Mouse (Mus musculus): ENCODE measurements around the gene 2300002M23Rik. TPM values are rescaled to one million over a fixed set of nuclear protein-coding genes. Genes with fewer than 3 reads are reported as not detected.
A peak's percentile ranks its signal among the peaks of the same experiment; 100 is the strongest.

Gene 2300002M23Rik
- total and polyA plus RNA-seq, 2 experiments from 2014 or later, result not detected

- H3K36me3 ChIP-seq (ENCODE audit: insufficient read depth), result no peaks in the 10 kb centered on the region
- 13% methylated on average over 4 of the region's 4 CpGs for WGBS
- H3K4me1 ChIP-seq (ENCODE audit: insufficient read depth), result no peaks in the 10 kb centered on the region
- DNase-seq (no peak), ATAC-seq (no peak)
- H3K27ac ChIP-seq (ENCODE audit: low read depth, low read length), result no peak overlapping the region
- no peak for TF ChIP-seq CTCF (IDR thresholded peaks at IDR 0.05; ENCODE audit: low read depth)
- no peak overlapping the region for H3K4me3 ChIP-seq (ENCODE audit: low read depth, low read length)
- no peaks in the 10 kb centered on the region for H3K9me3 ChIP-seq (ENCODE audit: low read length)
- H3K9ac ChIP-seq, result no peak overlapping the region
- no peak overlapping the region for H3K4me2 ChIP-seq (ENCODE audit: low read depth)
- no peaks in the 10 kb centered on the region for H3K27me3 ChIP-seq (ENCODE audit: insufficient read depth, low read length)
These were observed 21.1 kb downstream of the 2300002M23Rik start for GRCm38 (mm10) chr17:35588387-35588786.

GRCm38 (mm10) chr17:35590410-35591218, 23.4 kb downstream of the 2300002M23Rik start:
- Histone ChIP-seq H3K27ac (ENCODE audit: low read depth, low read length) (peak overlapping the region; percentile 62), H3K4me3 (ENCODE audit: low read depth, low read length) (no peak overlapping the region), H3K4me1 (ENCODE audit: insufficient read depth) (no peaks in the 10 kb centered on the region), H3K4me2 (ENCODE audit: low read depth) (peak overlapping the region; percentile 15; the same call in 1 of the 2 replicates), H3K9ac (no peak overlapping the region), H3K27me3 (ENCODE audit: insufficient read depth, low read length) (no peaks in the 10 kb centered on the region; the same call in 1 of the 2 replicates), H3K36me3 (ENCODE audit: insufficient read depth) (no peaks in the 10 kb centered on the region), H3K9me3 (ENCODE audit: low read length) (no peaks in the 10 kb centered on the region)
- peak; percentile 94 for TF ChIP-seq CTCF (IDR thresholded peaks at IDR 0.05; ENCODE audit: low read depth)
- 59% methylated on average over 21 of the region's 21 CpGs for WGBS
- peak; percentile 92 for ATAC-seq
- DNase-seq, result peak; percentile 92

DNA sequence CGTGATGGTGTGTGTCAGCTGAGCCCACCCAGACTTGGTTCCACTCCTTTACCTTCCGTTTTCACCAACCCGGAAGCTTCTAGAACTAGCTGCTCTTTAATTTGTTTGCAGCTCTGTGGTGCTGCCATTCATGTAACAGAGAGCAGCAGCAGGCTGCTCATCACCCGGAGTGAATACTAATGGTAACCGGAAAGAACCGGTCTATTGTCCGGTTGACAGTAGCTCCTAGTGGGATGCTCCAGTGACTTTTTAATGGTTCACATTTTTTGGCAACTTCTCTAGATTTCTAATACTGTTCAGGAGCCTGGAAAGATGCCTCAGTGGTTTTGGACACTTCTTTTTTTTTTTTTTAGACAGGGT, 23.9 kb downstream of the 2300002M23Rik start:
- no peaks in the 10 kb centered on the region; the same call in 1 of the 2 replicates for H3K27me3 ChIP-seq (ENCODE audit: insufficient read depth, low read length)
- H3K4me1 ChIP-seq (ENCODE audit: insufficient read depth), result no peaks in the 10 kb centered on the region
- DNase-seq, result no peak
- 56% methylated on average over 7 of the region's 7 CpGs for WGBS
- no peak overlapping the region for H3K9ac ChIP-seq
- H3K36me3 ChIP-seq (ENCODE audit: insufficient read depth), result no peaks in the 10 kb centered on the region
- H3K4me2 ChIP-seq (ENCODE audit: low read depth), result peak overlapping the region; percentile 15; the same call in 1 of the 2 replicates
- H3K4me3 ChIP-seq (ENCODE audit: low read depth, low read length), result no peak overlapping the region
- peak overlapping the region; percentile 62 for H3K27ac ChIP-seq (ENCODE audit: low read depth, low read length)
- no peaks in the 10 kb centered on the region for H3K9me3 ChIP-seq (ENCODE audit: low read length)
- TF ChIP-seq CTCF (IDR thresholded peaks at IDR 0.05; ENCODE audit: low read depth), result no peak
- no peak for ATAC-seq

DNA sequence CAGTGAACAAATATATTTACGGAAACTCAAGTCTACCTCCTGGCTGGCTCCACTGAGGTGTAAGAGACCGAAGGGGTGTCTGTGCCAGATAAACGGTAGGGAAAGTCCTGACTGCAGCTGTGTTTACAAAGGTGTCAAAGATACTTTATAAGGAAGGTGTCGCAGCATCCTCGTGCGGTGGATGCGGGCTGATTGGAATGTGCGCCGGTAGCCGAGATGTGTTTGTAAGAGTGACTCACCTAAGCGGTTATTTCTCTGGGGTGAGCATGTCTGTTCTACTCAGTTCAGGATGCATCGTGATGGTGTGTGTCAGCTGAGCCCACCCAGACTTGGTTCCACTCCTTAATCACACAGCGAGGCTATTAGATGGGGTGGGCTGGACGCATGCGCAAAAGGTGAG, 24.5 kb downstream of the 2300002M23Rik start:
- no peaks in the 10 kb centered on the region for H3K4me1 ChIP-seq (ENCODE audit: insufficient read depth)
- no peak for TF ChIP-seq CTCF (IDR thresholded peaks at IDR 0.05; ENCODE audit: low read depth)
- WGBS, result 91% methylated on average over 15 of the region's 15 CpGs
- no peaks in the 10 kb centered on the region; the same call in 1 of the 2 replicates for H3K27me3 ChIP-seq (ENCODE audit: insufficient read depth, low read length)
- DNase-seq (no peak), ATAC-seq (no peak)
- H3K9me3 ChIP-seq (ENCODE audit: low read length), result no peaks in the 10 kb centered on the region
- peak overlapping the region; percentile 62; the same call in 1 of the 2 replicates for H3K27ac ChIP-seq (ENCODE audit: low read depth, low read length)
- H3K4me3 ChIP-seq (ENCODE audit: low read depth, low read length), result no peak overlapping the region
- no peaks in the 10 kb centered on the region for H3K36me3 ChIP-seq (ENCODE audit: insufficient read depth)
- H3K9ac ChIP-seq, result no peak overlapping the region
- H3K4me2 ChIP-seq (ENCODE audit: low read depth), result no peak overlapping the region

GRCm38 (mm10) chr17:35592131-35592530, 24.9 kb downstream of the 2300002M23Rik start:
- Histone ChIP-seq H3K4me2 (ENCODE audit: low read depth) (no peak overlapping the region), H3K27me3 (ENCODE audit: insufficient read depth, low read length) (no peaks in the 10 kb centered on the region; the same call in 1 of the 2 replicates), H3K9me3 (ENCODE audit: low read length) (no peaks in the 10 kb centered on the region), H3K4me1 (ENCODE audit: insufficient read depth) (no peaks in the 10 kb centered on the region), H3K4me3 (ENCODE audit: low read depth, low read length) (no peak overlapping the region), H3K9ac (no peak overlapping the region), H3K27ac (ENCODE audit: low read depth, low read length) (no peak overlapping the region), H3K36me3 (ENCODE audit: insufficient read depth) (no peaks in the 10 kb centered on the region)
- WGBS, result 84% methylated on average over 9 of the region's 9 CpGs
- no peak for TF ChIP-seq CTCF (IDR thresholded peaks at IDR 0.05; ENCODE audit: low read depth)
- DNase-seq (no peak), ATAC-seq (no peak)

GRCm38 (mm10) chr17:35593786-35594185, 26.5 kb downstream of the 2300002M23Rik start:
- Histone ChIP-seq H3K9ac (no peak overlapping the region), H3K27ac (ENCODE audit: low read depth, low read length) (no peak overlapping the region), H3K36me3 (ENCODE audit: insufficient read depth) (no peaks in the 10 kb centered on the region), H3K4me3 (ENCODE audit: low read depth, low read length) (no peak overlapping the region), H3K9me3 (ENCODE audit: low read length) (no peaks in the 10 kb centered on the region), H3K4me1 (ENCODE audit: insufficient read depth) (no peaks in the 10 kb centered on the region), H3K4me2 (ENCODE audit: low read depth) (no peak overlapping the region), H3K27me3 (ENCODE audit: insufficient read depth, low read length) (no peaks in the 10 kb centered on the region; the same call in 1 of the 2 replicates)
- WGBS, result 42% methylated on average over 4 of the region's 4 CpGs
- DNase-seq, result no peak
- TF ChIP-seq CTCF (IDR thresholded peaks at IDR 0.05; ENCODE audit: low read depth), result no peak
- ATAC-seq, result no peak

- Histone ChIP-seq H3K4me1 (ENCODE audit: insufficient read depth) (no peaks in the 10 kb centered on the region), H3K27ac (ENCODE audit: low read depth, low read length) (no peak overlapping the region), H3K27me3 (ENCODE audit: insufficient read depth, low read length) (no peaks in the 10 kb centered on the region; the same call in 1 of the 2 replicates), H3K4me3 (ENCODE audit: low read depth, low read length) (no peak overlapping the region), H3K36me3 (ENCODE audit: insufficient read depth) (no peaks in the 10 kb centered on the region), H3K4me2 (ENCODE audit: low read depth) (no peak overlapping the region), H3K9ac (no peak overlapping the region), H3K9me3 (ENCODE audit: low read length) (no peaks in the 10 kb centered on the region)
- no peak for ATAC-seq
- DNase-seq, result no peak
- no peak for TF ChIP-seq CTCF (IDR thresholded peaks at IDR 0.05; ENCODE audit: low read depth)
- 88% methylated on average over 7 of the region's 7 CpGs for WGBS
These were observed 27.2 kb downstream of the 2300002M23Rik start for GRCm38 (mm10) chr17:35594456-35594855.
